Mouse (Mus musculus): ENCODE data around the gene Acsm1. TPM values are rescaled to one million over a fixed set of nuclear protein-coding genes. Genes with fewer than 3 reads are reported as not detected.

Acsm1 gene
- not detected for polyA plus RNA-seq (2017; shearing (Covaris generic))

GRCm38 (mm10) chr7:119606664-119607076, at the start of gene Acsm1:
Gene Acsm1 (plus strand): TSS chr7:119607026.

GRCm38 (mm10) chr7:119689726-119690125, 82.9 kb downstream of the Acsm1 start, which contains the start of gene Acsm4:
Gene Acsm4 (plus strand): TSS chr7:119690026.

Other genes starting within 250 kb of the Acsm1 start
- not detected for gene Gp2, start 147.7 kb upstream of the Acsm1 start, polyA plus RNA-seq (2017; shearing (Covaris generic))
- gene Umod, start 127.7 kb upstream of the Acsm1 start, polyA plus RNA-seq (2017; shearing (Covaris generic)), result not detected
- not detected for gene Acsm5, start 87.6 kb upstream of the Acsm1 start, polyA plus RNA-seq (2017; shearing (Covaris generic))
- not detected for gene Pdilt, start 83.5 kb upstream of the Acsm1 start, polyA plus RNA-seq (2017; shearing (Covaris generic))
- gene Acsm2, start 52.7 kb upstream of the Acsm1 start, polyA plus RNA-seq (2017; shearing (Covaris generic)), result not detected
- gene Acsm4, start 83.0 kb downstream of the Acsm1 start, polyA plus RNA-seq (2017; shearing (Covaris generic)), result not detected
- 66.8 TPM for gene Thumpd1, start 113.8 kb downstream of the Acsm1 start, polyA plus RNA-seq (2017; shearing (Covaris generic))
- gene Acsm3, start 153.9 kb downstream of the Acsm1 start, polyA plus RNA-seq (2017; shearing (Covaris generic)), result 0.11 TPM
- 39.6 TPM for gene Rexo5, start 187.0 kb downstream of the Acsm1 start, polyA plus RNA-seq (2017; shearing (Covaris generic))
- gene Eri2, start 187.0 kb downstream of the Acsm1 start, polyA plus RNA-seq (2017; shearing (Covaris generic)), result 6.9 TPM